Mouse (Mus musculus) forelimb bud, embryonic 11.5 days (tissue): ENCODE data around the gene Ssh3.

Source experiments
- DNase-seq: peaks from one replicate; pipeline ENCODE4 v3.0.0-alpha.2; 2012; ENCODE audit warnings: low read depth, low spot score

Ssh3 gene

DNA sequence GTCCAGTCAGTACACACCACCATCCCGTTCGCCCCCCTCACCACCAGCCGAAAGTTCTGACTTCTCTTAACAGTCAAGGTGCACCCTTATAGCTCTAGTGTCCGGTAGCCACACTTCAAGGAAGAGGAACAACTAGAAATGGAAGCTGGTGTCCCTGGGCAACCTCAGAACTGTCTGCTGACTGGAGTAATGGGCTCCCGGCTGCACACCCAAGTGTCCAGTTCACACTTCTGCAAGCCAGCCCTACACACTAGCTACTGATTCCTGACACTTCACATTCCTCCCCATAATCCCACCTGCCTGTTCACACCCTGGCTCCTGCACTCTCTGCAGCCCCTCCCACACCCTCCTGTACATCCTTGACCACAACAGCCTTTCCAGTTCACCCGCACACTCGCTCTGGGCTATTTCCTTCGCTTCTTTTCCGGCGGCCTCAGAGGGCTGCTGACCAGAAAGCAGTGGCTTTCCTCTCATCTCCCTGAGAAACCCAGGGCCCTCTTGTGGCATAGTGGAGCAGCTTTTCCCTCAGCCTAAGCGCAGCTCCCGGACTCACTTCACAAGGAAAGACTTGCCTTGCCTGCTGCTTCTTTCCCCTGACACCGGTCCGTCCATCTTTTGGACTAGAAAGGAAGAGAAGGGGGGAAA lies 52.8 kb downstream of the Ssh3 start:
- DNase-seq, result no peak

DNA sequence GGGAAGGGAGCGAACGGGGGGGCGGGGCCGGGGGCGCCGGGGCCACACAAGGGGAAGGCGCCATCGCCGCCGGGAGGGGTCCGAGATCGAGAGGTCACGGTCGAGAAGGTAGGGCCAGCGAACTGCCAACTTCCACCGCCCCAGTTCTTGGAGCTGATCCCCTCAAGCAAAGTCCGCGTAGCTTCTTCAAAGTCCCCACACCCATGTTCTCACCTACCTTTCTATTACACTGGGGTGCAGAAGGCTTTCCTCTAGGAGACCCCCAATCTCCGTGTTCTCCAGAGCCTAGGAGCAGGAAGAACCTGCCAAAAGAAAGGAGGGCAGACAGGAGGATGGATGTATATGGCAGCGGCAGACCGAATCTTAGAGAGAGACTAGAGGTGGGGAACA lies 53.5 kb downstream of the Ssh3 start:
- no peak for DNase-seq

DNA sequence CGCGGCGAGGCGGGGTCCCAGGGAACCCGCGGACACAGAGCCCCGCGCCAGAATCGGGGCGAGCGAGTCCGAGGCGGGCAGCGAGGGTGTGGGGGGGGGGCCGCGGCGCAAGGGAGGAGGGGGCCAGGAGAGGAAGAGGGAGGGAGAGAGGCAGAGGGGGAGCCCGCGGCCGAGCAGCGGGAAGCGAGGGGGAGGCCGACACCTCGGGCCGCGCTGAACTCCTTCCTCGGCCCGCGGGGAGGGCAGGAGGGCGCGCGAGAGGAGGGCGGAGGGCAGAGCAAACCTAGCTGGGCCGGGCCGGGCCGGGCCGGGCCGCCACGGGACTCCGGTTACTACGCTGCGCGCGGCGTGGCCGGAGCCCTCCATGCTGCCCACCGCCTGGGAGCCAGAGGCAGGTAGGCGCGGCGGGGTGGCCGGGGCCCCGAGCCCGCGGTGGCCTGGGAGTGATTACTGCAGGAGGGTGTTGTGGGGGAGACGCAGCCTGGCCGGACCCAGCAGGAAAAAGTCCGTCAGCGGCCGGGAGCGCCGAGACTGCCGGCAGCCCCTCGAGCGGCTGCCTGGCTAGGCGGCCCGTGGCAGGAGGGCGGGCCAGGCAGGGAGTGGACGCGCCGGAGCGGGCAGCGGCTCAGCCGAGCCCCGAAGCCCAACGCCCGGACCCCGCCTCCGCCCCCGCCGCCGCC lies 54.1 kb downstream of the Ssh3 start:
- no peak for DNase-seq

DNA sequence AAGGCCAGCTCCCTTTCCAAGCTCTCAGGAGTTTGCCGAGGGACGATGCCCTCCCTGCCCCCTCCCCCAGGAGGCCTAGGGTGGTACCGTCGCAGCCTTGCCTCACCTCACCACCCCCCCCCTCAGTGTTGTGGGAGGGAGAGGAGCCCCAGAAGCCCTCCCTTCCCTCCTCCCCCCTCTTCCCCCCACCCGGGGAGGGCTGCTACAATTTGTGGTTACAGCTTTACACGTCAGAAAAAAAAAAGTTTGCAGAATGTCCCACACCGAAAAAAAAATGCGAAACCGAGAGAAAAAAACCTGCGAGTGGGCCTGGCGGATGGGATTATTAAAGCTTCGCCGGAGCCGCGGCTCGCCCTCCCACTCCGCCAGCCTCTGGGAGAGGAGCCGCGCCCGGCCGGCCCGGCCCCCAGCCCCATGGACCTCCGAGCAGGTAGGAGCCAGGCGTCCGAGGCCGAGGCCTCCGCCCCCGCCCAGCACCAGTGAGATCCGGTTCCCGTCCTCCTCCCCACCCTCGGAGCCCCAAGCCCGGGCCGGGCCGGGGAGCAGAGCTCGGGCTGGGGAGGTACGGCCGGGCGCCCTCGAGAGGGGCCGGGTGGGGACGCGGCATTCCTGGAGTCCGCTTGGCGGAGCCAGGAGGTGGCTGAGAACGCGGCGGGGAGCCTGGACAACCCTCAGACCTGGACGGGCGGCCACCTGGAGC lies 54.8 kb downstream of the Ssh3 start, which contains the start of the genes Clcf1 and AC109138.7:
Clcf1 (plus strand) TSS at position 168 of the 700 bp plus-strand sequence.
AC109138.7 (plus strand) TSS at position 287 of the 700 bp plus-strand sequence.
- no peak for DNase-seq

DNA sequence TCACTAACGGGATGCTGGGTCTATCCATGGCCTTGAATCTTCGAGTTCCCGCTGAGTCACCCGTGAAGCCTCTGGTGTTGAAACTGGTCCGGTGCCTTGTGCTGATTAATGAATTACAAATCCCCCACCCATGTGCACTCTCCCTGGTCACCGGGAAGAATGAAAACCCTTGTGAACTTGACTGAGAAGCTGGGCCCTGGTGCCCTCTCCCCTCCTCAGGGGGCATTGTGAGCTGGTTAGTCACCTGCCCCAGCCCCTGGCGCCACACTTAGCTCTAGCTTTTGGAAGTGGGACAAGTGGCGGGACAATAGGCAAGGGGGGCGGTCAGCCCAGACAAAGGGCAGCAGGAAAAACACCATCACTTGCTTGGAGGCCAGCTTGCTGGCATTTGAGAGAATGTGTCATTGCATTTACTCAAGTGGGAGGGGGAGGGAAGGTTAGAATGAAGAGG lies 55.4 kb downstream of the Ssh3 start:
- DNase-seq, result no peak

DNA sequence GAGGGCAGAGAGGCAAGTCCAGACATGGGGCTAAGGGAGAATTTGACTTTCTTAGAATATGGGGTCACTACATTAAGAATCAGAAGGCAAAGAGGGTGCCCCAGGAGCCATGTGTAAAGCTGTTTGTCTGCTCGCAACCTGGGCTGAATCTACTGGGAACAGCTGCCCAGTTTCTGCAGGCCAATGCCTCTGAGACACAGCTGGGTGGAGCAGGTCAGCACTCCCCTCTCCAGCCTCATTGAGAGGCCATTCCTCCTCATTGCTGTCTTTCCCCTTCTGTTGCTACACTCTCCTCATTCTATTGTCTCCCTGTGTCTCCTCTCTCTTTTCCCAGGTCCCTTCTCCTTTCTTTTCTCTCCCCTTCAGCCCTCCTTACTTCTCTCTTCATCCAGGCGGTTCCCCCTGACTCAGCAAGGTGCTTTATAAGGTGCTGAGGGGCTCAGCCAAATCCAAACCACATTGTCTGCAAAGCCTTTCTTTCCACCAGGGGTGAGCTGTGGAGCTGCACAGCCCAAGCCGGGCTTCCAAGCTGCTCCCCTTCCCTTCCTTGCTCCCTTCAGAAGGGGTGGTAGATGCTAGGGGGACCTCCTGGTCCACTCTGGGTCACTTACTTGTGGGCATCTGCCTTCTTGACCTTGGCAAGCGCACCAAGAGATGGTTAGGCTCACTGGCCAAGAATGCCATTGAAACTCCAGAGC lies 56.9 kb downstream of the Ssh3 start:
- no peak for DNase-seq
